Mouse (Mus musculus): ENCODE data around the gene Dhx8. TPM values are rescaled to one million over a fixed set of nuclear protein-coding genes. Genes with fewer than 3 reads are reported as not detected.

Gene Dhx8
- polyA plus RNA-seq, 1 experiment from 2014 or later = 24.3 TPM

- Histone ChIP-seq H3K27me3 (ENCODE audit: control insufficient read depth, insufficient read depth, low read length) (peaks cover 52% of the 10 kb centered on the region), H3K4me1 (ENCODE audit: control insufficient read depth, insufficient read depth, low read length) (peaks cover 16% of the 10 kb centered on the region; the same call in 1 of the 2 replicates), H3K4me2 (peak overlapping the region; percentile 97), H3K9me3 (replicated peaks; ENCODE audit: control insufficient read depth, low read length) (no peaks in the 10 kb centered on the region), H3K4me3 (ENCODE audit: low read depth, low read length) (peak overlapping the region; percentile 65), H3K36me3 (ENCODE audit: control insufficient read depth, insufficient read depth, low read length) (no peaks in the 10 kb centered on the region), H3K9ac (ENCODE audit: low read depth, low read length) (no peak overlapping the region), H3K27ac (ENCODE audit: low read depth, low read length) (no peak overlapping the region)
- WGBS (ENCODE audit: insufficient replicate concordance) = 31% methylated on average over 9 of the region's 9 CpGs
- ATAC-seq (replicated peaks; ENCODE audit: insufficient number of reproducible peaks, low FRiP score, low TSS enrichment) = no peak
Observed at GRCm38 (mm10) chr11:101783584-101783983, 50.9 kb downstream of the Dhx8 start.

- H3K4me1 ChIP-seq (ENCODE audit: control insufficient read depth, insufficient read depth, low read length) = peaks cover 16% of the 10 kb centered on the region; the same call in 1 of the 2 replicates
- under 1% methylated on average over 19 of the region's 19 CpGs for WGBS (ENCODE audit: insufficient replicate concordance)
- ATAC-seq (replicated peaks; ENCODE audit: insufficient number of reproducible peaks, low FRiP score, low TSS enrichment) = 0 out of 2 replicates have a peak, but pooled peaks have one; percentile 33
- H3K4me2 ChIP-seq = peak overlapping the region; percentile 97
- no peaks in the 10 kb centered on the region for H3K9me3 ChIP-seq (replicated peaks; ENCODE audit: control insufficient read depth, low read length)
- H3K9ac ChIP-seq (ENCODE audit: low read depth, low read length) = peak overlapping the region; percentile 77
- peak overlapping the region; percentile 65 for H3K4me3 ChIP-seq (ENCODE audit: low read depth, low read length)
- H3K36me3 ChIP-seq (ENCODE audit: control insufficient read depth, insufficient read depth, low read length) = no peaks in the 10 kb centered on the region
- peaks cover 52% of the 10 kb centered on the region for H3K27me3 ChIP-seq (ENCODE audit: control insufficient read depth, insufficient read depth, low read length)
- H3K27ac ChIP-seq (ENCODE audit: low read depth, low read length) = no peak overlapping the region
Observed at GRCm38 (mm10) chr11:101784072-101784471, 51.4 kb downstream of the Dhx8 start.

- WGBS (ENCODE audit: insufficient replicate concordance) = 0% methylated on average over 59 of the region's 67 CpGs
- H3K4me2 ChIP-seq = peak overlapping the region; percentile 97
- no peaks in the 10 kb centered on the region for H3K36me3 ChIP-seq (ENCODE audit: control insufficient read depth, insufficient read depth, low read length)
- no peaks in the 10 kb centered on the region for H3K9me3 ChIP-seq (replicated peaks; ENCODE audit: control insufficient read depth, low read length)
- H3K9ac ChIP-seq (ENCODE audit: low read depth, low read length) = peak overlapping the region; percentile 77
- H3K4me1 ChIP-seq (ENCODE audit: control insufficient read depth, insufficient read depth, low read length) = peaks cover 16% of the 10 kb centered on the region; the same call in 1 of the 2 replicates
- ATAC-seq (replicated peaks; ENCODE audit: insufficient number of reproducible peaks, low FRiP score, low TSS enrichment) = peak; percentile 41; the same call in 1 of the 2 replicates
- H3K27me3 ChIP-seq (ENCODE audit: control insufficient read depth, insufficient read depth, low read length) = peaks cover 52% of the 10 kb centered on the region
- peak overlapping the region; percentile 65 for H3K4me3 ChIP-seq (ENCODE audit: low read depth, low read length)
- H3K27ac ChIP-seq (ENCODE audit: low read depth, low read length) = peak overlapping the region; percentile 76
Observed at GRCm38 (mm10) chr11:101784488-101785142, 51.9 kb downstream of the Dhx8 start.

- Histone ChIP-seq H3K9ac (ENCODE audit: low read depth, low read length) (peak within 1 kb of the TSS; percentile 77), H3K36me3 (ENCODE audit: control insufficient read depth, insufficient read depth, low read length) (no peaks in the 10 kb centered on the region), H3K4me2 (peak within 1 kb of the TSS; percentile 97), H3K27me3 (ENCODE audit: control insufficient read depth, insufficient read depth, low read length) (peaks cover 52% of the 10 kb centered on the region), H3K4me3 (ENCODE audit: low read depth, low read length) (peak within 1 kb of the TSS; percentile 65), H3K27ac (ENCODE audit: low read depth, low read length) (peak within 1 kb of the TSS; percentile 76), H3K4me1 (ENCODE audit: control insufficient read depth, insufficient read depth, low read length) (peaks cover 20% of the 10 kb centered on the region), H3K9me3 (replicated peaks; ENCODE audit: control insufficient read depth, low read length) (no peaks in the 10 kb centered on the region)
- WGBS (ENCODE audit: insufficient replicate concordance) = under 1% methylated on average over 35 of the region's 35 CpGs
- ATAC-seq (replicated peaks; ENCODE audit: insufficient number of reproducible peaks, low FRiP score, low TSS enrichment) = peak; percentile 64
Observed at GRCm38 (mm10) chr11:101785143-101785851, 52.6 kb downstream of the Dhx8 start, which contains the start of gene Etv4. Etv4 (minus strand) TSS chr11:101785371.

GRCm38 (mm10) chr11:101785852-101786205, 53.1 kb downstream of the Dhx8 start:
- Histone ChIP-seq H3K36me3 (ENCODE audit: control insufficient read depth, insufficient read depth, low read length) (no peaks in the 10 kb centered on the region), H3K4me3 (ENCODE audit: low read depth, low read length) (peak overlapping the region; percentile 65), H3K4me1 (ENCODE audit: control insufficient read depth, insufficient read depth, low read length) (peaks cover 25% of the 10 kb centered on the region), H3K9me3 (replicated peaks; ENCODE audit: control insufficient read depth, low read length) (no peaks in the 10 kb centered on the region), H3K27ac (ENCODE audit: low read depth, low read length) (no peak overlapping the region), H3K9ac (ENCODE audit: low read depth, low read length) (0 out of 2 replicates have a peak overlapping the region, but pooled peaks have one; percentile 48), H3K4me2 (peak overlapping the region; percentile 97), H3K27me3 (ENCODE audit: control insufficient read depth, insufficient read depth, low read length) (peaks cover 52% of the 10 kb centered on the region)
- ATAC-seq (replicated peaks; ENCODE audit: insufficient number of reproducible peaks, low FRiP score, low TSS enrichment) = no peak
- WGBS (ENCODE audit: insufficient replicate concordance) = 7% methylated on average over 7 of the region's 7 CpGs

- no peaks in the 10 kb centered on the region for H3K36me3 ChIP-seq (ENCODE audit: control insufficient read depth, insufficient read depth, low read length)
- 64% methylated on average over 7 of the region's 7 CpGs for WGBS (ENCODE audit: insufficient replicate concordance)
- peaks cover 51% of the 10 kb centered on the region for H3K27me3 ChIP-seq (ENCODE audit: control insufficient read depth, insufficient read depth, low read length)
- ATAC-seq (replicated peaks; ENCODE audit: insufficient number of reproducible peaks, low FRiP score, low TSS enrichment) = no peak
- H3K9me3 ChIP-seq (replicated peaks; ENCODE audit: control insufficient read depth, low read length) = no peaks in the 10 kb centered on the region
- H3K4me1 ChIP-seq (ENCODE audit: control insufficient read depth, insufficient read depth, low read length) = peaks cover 27% of the 10 kb centered on the region
- no peak overlapping the region for H3K4me2 ChIP-seq
- H3K27ac ChIP-seq (ENCODE audit: low read depth, low read length) = no peak overlapping the region
- no peak overlapping the region for H3K9ac ChIP-seq (ENCODE audit: low read depth, low read length)
- H3K4me3 ChIP-seq (ENCODE audit: low read depth, low read length) = no peak overlapping the region
Observed at GRCm38 (mm10) chr11:101786651-101787050, 53.9 kb downstream of the Dhx8 start.

- Histone ChIP-seq H3K27me3 (ENCODE audit: control insufficient read depth, insufficient read depth, low read length) (peaks cover 43% of the 10 kb centered on the region), H3K27ac (ENCODE audit: low read depth, low read length) (no peak overlapping the region), H3K9me3 (replicated peaks; ENCODE audit: control insufficient read depth, low read length) (no peaks in the 10 kb centered on the region), H3K36me3 (ENCODE audit: control insufficient read depth, insufficient read depth, low read length) (no peaks in the 10 kb centered on the region), H3K4me1 (ENCODE audit: control insufficient read depth, insufficient read depth, low read length) (peaks cover 27% of the 10 kb centered on the region), H3K4me2 (no peak overlapping the region), H3K4me3 (ENCODE audit: low read depth, low read length) (no peak overlapping the region), H3K9ac (ENCODE audit: low read depth, low read length) (no peak overlapping the region)
- WGBS (ENCODE audit: insufficient replicate concordance) = 82% methylated on average over 1 of the region's 1 CpGs
- ATAC-seq (replicated peaks; ENCODE audit: insufficient number of reproducible peaks, low FRiP score, low TSS enrichment) = no peak
Observed at GRCm38 (mm10) chr11:101787432-101787831, 54.7 kb downstream of the Dhx8 start.

GRCm38 (mm10) chr11:101790811-101791526, 58.2 kb downstream of the Dhx8 start:
- Histone ChIP-seq H3K4me3 (ENCODE audit: low read depth, low read length) (peak overlapping the region; percentile 10; the same call in 1 of the 2 replicates), H3K4me2 (peak overlapping the region; percentile 54), H3K9ac (ENCODE audit: low read depth, low read length) (peak overlapping the region; percentile 47), H3K4me1 (ENCODE audit: control insufficient read depth, insufficient read depth, low read length) (peaks cover 14% of the 10 kb centered on the region), H3K9me3 (replicated peaks; ENCODE audit: control insufficient read depth, low read length) (no peaks in the 10 kb centered on the region), H3K36me3 (ENCODE audit: control insufficient read depth, insufficient read depth, low read length) (no peaks in the 10 kb centered on the region), H3K27me3 (ENCODE audit: control insufficient read depth, insufficient read depth, low read length) (peaks cover 12% of the 10 kb centered on the region), H3K27ac (ENCODE audit: low read depth, low read length) (peak overlapping the region; percentile 92)
- WGBS (ENCODE audit: insufficient replicate concordance) = 30% methylated on average over 19 of the region's 19 CpGs
- peak; percentile 43; the same call in 1 of the 2 replicates for ATAC-seq (replicated peaks; ENCODE audit: insufficient number of reproducible peaks, low FRiP score, low TSS enrichment)

Measured in heart, embryonic 11.5 days (tissue).